Mouse (Mus musculus) hematopoietic stem cell, adult 5-6 weeks (primary cell): ENCODE measurements at regions not wholly inside any gene's neighbourhood (a gene's known extent, or its start where the extent isn't known, plus 50 kb on each side); places are given as distances from the start of the nearest gene placed in this dataset.

Experiments
- ATAC-seq, 2 experiments: fragments of 125-278 bp in 1 of 2; replicated peaks in 1 of 2; 2 replicates each; pipeline ENCODE4 v1.8.0; 2016 to 2017; ENCODE audit warnings: inconsistent platforms in 2 of 2, mild to moderate bottlenecking in 2 of 2, moderate number of reproducible peaks in 2 of 2, low read depth in 1 of 2, moderate TSS enrichment in 1 of 2; ENCODE audit not compliant: low FRiP score in 2 of 2, poor library complexity in 2 of 2, severe bottlenecking in 2 of 2, insufficient read depth in 1 of 2, low TSS enrichment in 1 of 2

- ATAC-seq, result no peak
Measured at GRCm38 (mm10) chr17:50455719-50456118, 53.5 kb upstream of the Plcl2 start.

DNA sequence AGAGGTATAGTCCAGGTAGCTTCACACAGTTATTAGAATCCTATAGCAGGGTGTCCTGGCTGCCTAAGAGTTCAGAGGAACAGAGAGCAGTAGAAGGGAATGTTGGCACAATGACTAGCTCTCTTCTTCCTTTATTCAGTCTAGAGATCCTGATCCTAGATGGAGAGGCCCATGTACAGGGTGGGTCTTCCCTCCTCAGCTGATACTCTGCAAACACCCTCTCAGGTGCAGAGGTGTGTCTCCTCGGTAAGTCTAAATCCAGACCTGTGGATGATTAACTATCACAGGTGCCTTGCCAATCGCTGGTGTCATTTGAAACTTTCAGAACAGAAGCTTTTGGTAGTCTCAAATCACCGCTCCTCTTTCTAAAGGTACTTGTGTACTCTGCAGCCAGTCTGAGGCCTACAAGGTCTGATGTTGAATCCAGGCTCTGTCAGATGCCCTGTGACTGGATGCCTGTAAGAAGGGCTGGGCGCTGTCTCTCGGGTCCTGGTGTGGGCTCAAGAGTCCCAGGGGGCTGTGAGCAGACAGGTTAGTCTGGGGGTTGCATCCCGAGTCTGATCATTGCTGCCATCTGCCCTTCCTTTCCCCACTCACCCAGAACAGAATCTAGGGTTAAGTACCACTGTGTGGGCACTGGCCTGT lies 52.0 kb upstream of the Plcl2 start:
- no peak for ATAC-seq

GRCm38 (mm10) chr17:50458232-50458631 lies 51.0 kb upstream of the Plcl2 start:
- ATAC-seq, result no peak
